Mouse (Mus musculus): ENCODE data around the gene Svep1. TPM values are rescaled to one million over a fixed set of nuclear protein-coding genes. Genes with fewer than 3 reads are reported as not detected.

Svep1 gene
- polyA plus RNA-seq, 2 experiments: 0.29 to 0.34 TPM

GRCm38 (mm10) chr4:58201703-58202102 lies 5.0 kb downstream of the Svep1 start:
- no peak for ATAC-seq (ENCODE audit: insufficient read depth)
- H3K27ac ChIP-seq: no peak overlapping the region
- WGBS (ENCODE audit: insufficient replicate concordance): 50% methylated on average over 2 of the region's 2 CpGs
- no peak for TF ChIP-seq CTCF (IDR thresholded peaks at IDR 0.05; ENCODE audit: low read depth)
- TF ChIP-seq EP300 (IDR thresholded peaks at IDR 0.05; ENCODE audit: low read depth): no peak
- peaks cover 14% of the 10 kb centered on the region for H3K27me3 ChIP-seq (ENCODE audit: control insufficient read depth, insufficient read depth, low read length)
- DNase-seq (ENCODE audit: low read depth in 3 of 3, low spot score in 3 of 3): no peak
- no peak overlapping the region for H3K4me2 ChIP-seq (ENCODE audit: low read depth)
- H3K9me3 ChIP-seq (ENCODE audit: control insufficient read depth, low read length): no peaks in the 10 kb centered on the region
- H3K4me1 ChIP-seq (replicated peaks; ENCODE audit: control insufficient read depth in 2 of 2, insufficient read depth in 2 of 2, low read length in 1 of 2): no peaks in the 10 kb centered on the region
- no peak overlapping the region for H3K9ac ChIP-seq (replicated peaks)
- H3K36me3 ChIP-seq (replicated peaks; ENCODE audit: control insufficient read depth, insufficient read depth, low read depth): no peaks in the 10 kb centered on the region
- H3K4me3 ChIP-seq (ENCODE audit: insufficient read depth in 1 of 2, low read depth in 2 of 2, low read length in 2 of 2): no peak overlapping the region

GRCm38 (mm10) chr4:58200826-58201225 lies 5.8 kb downstream of the Svep1 start:
- TF ChIP-seq CTCF (IDR thresholded peaks at IDR 0.05; ENCODE audit: low read depth): no peak
- TF ChIP-seq EP300 (IDR thresholded peaks at IDR 0.05; ENCODE audit: low read depth): no peak
- Histone ChIP-seq H3K27ac (no peak overlapping the region), H3K36me3 (replicated peaks; ENCODE audit: control insufficient read depth, insufficient read depth, low read depth) (no peaks in the 10 kb centered on the region), H3K4me2 (ENCODE audit: low read depth) (no peak overlapping the region), H3K4me1 (replicated peaks; ENCODE audit: control insufficient read depth in 2 of 2, insufficient read depth in 2 of 2, low read length in 1 of 2) (no peaks in the 10 kb centered on the region), H3K4me3 (ENCODE audit: insufficient read depth in 1 of 2, low read depth in 2 of 2, low read length in 2 of 2) (no peak overlapping the region), H3K27me3 (ENCODE audit: control insufficient read depth, insufficient read depth, low read length) (peaks cover 5% of the 10 kb centered on the region), H3K9me3 (ENCODE audit: control insufficient read depth, low read length) (no peaks in the 10 kb centered on the region), H3K9ac (replicated peaks) (no peak overlapping the region)
- ATAC-seq (ENCODE audit: insufficient read depth) (no peak), DNase-seq (ENCODE audit: low read depth in 3 of 3, low spot score in 3 of 3) (no peak)
- 48% methylated on average over 4 of the region's 4 CpGs for WGBS (ENCODE audit: insufficient replicate concordance)

GRCm38 (mm10) chr4:58197230-58197629 lies 9.4 kb downstream of the Svep1 start:
- Histone ChIP-seq H3K4me2 (ENCODE audit: low read depth) (no peak overlapping the region), H3K9me3 (ENCODE audit: control insufficient read depth, low read length) (no peaks in the 10 kb centered on the region), H3K27me3 (ENCODE audit: control insufficient read depth, insufficient read depth, low read length) (no peaks in the 10 kb centered on the region), H3K9ac (replicated peaks) (no peak overlapping the region), H3K27ac (no peak overlapping the region), H3K4me3 (ENCODE audit: insufficient read depth in 1 of 2, low read depth in 2 of 2, low read length in 2 of 2) (no peak overlapping the region), H3K36me3 (replicated peaks; ENCODE audit: control insufficient read depth, insufficient read depth, low read depth) (no peaks in the 10 kb centered on the region), H3K4me1 (replicated peaks; ENCODE audit: control insufficient read depth in 2 of 2, insufficient read depth in 2 of 2, low read length in 1 of 2) (no peaks in the 10 kb centered on the region)
- 66% methylated on average over 4 of the region's 4 CpGs for WGBS (ENCODE audit: insufficient replicate concordance)
- TF ChIP-seq CTCF (IDR thresholded peaks at IDR 0.05; ENCODE audit: low read depth) (no peak), EP300 (IDR thresholded peaks at IDR 0.05; ENCODE audit: low read depth) (no peak)
- no peak for DNase-seq (ENCODE audit: low read depth in 3 of 3, low spot score in 3 of 3)
- ATAC-seq (ENCODE audit: insufficient read depth): no peak

GRCm38 (mm10) chr4:58196795-58197194 lies 9.9 kb downstream of the Svep1 start:
- H3K27ac ChIP-seq: no peak overlapping the region
- ATAC-seq (ENCODE audit: insufficient read depth) (no peak), DNase-seq (ENCODE audit: low read depth in 3 of 3, low spot score in 3 of 3) (no peak)
- no peaks in the 10 kb centered on the region for H3K9me3 ChIP-seq (ENCODE audit: control insufficient read depth, low read length)
- no peak overlapping the region for H3K4me2 ChIP-seq (ENCODE audit: low read depth)
- no peak overlapping the region for H3K9ac ChIP-seq (replicated peaks)
- no peaks in the 10 kb centered on the region for H3K27me3 ChIP-seq (ENCODE audit: control insufficient read depth, insufficient read depth, low read length)
- WGBS (ENCODE audit: insufficient replicate concordance): 47% methylated on average over 4 of the region's 4 CpGs
- H3K4me1 ChIP-seq (replicated peaks; ENCODE audit: control insufficient read depth in 2 of 2, insufficient read depth in 2 of 2, low read length in 1 of 2): no peaks in the 10 kb centered on the region
- H3K4me3 ChIP-seq (ENCODE audit: insufficient read depth in 1 of 2, low read depth in 2 of 2, low read length in 2 of 2): no peak overlapping the region
- no peak for TF ChIP-seq CTCF (IDR thresholded peaks at IDR 0.05; ENCODE audit: low read depth)
- TF ChIP-seq EP300 (IDR thresholded peaks at IDR 0.05; ENCODE audit: low read depth): no peak
- H3K36me3 ChIP-seq (replicated peaks; ENCODE audit: control insufficient read depth, insufficient read depth, low read depth): no peaks in the 10 kb centered on the region

GRCm38 (mm10) chr4:58195936-58196335 lies 10.7 kb downstream of the Svep1 start:
- Histone ChIP-seq H3K36me3 (replicated peaks; ENCODE audit: control insufficient read depth, insufficient read depth, low read depth) (no peaks in the 10 kb centered on the region), H3K4me3 (ENCODE audit: insufficient read depth in 1 of 2, low read depth in 2 of 2, low read length in 2 of 2) (no peak overlapping the region), H3K27ac (no peak overlapping the region), H3K4me1 (replicated peaks; ENCODE audit: control insufficient read depth in 2 of 2, insufficient read depth in 2 of 2, low read length in 1 of 2) (no peaks in the 10 kb centered on the region), H3K9ac (replicated peaks) (no peak overlapping the region), H3K27me3 (ENCODE audit: control insufficient read depth, insufficient read depth, low read length) (no peaks in the 10 kb centered on the region), H3K9me3 (ENCODE audit: control insufficient read depth, low read length) (no peaks in the 10 kb centered on the region), H3K4me2 (ENCODE audit: low read depth) (no peak overlapping the region)
- WGBS (ENCODE audit: insufficient replicate concordance): 75% methylated on average over 2 of the region's 2 CpGs
- DNase-seq (ENCODE audit: low read depth in 3 of 3, low spot score in 3 of 3) (no peak), ATAC-seq (ENCODE audit: insufficient read depth) (no peak)
- TF ChIP-seq CTCF (IDR thresholded peaks at IDR 0.05; ENCODE audit: low read depth) (no peak), EP300 (IDR thresholded peaks at IDR 0.05; ENCODE audit: low read depth) (no peak)

All from liver, embryonic 14.5 days (tissue).